Mouse (Mus musculus): ENCODE measurements around the gene N4bp3.
A peak's percentile ranks its signal among the peaks of the same experiment; 100 is the strongest.
"Not testable (repeated sequence)": the region's sequence is repeated elsewhere in the genome, so short reads cannot be mapped to it uniquely, and the experiment has no call there.

N4bp3 gene

DNA sequence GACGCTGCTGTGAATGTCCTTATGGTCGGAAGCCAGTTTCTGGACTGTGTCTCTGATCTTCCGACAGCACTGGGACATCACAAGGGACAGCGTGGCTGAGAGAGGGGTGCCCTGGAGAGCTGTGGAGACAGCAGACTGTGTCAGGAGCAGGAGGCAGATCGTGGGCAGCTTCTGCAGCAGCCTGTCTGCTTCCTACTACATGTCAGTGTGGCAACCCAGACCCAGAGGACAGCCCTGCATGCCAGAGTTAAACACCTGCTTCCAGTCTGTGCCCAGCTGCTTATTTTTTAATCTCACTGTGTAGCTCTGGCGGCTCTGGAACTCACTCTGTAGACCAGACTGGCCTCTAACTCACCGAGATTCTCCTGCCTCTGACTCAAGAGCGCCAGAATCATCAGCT, 22.7 kb downstream of the N4bp3 start:
- DNase-seq (ENCODE audit: low read depth), result no peak

DNA sequence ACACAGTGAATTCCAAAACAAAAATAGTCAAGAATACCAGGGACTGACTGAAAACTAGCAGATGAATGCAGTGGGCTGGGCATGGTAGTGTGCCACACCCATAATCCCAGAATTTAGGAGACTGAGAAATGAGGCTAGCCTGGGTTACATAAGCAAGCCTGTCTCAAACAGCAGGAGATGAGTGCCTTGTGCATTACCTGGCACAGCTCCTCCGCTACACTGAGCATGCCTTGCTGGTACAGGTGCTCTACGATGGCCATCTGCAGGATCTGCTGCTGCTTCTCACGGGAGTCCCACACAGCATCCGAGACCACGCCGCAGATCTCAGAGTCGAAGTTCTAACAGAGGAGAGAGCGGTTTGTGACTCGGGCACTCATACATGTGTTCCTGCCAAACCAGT, 23.2 kb downstream of the N4bp3 start:
- no peak for DNase-seq (ENCODE audit: low read depth)

DNA sequence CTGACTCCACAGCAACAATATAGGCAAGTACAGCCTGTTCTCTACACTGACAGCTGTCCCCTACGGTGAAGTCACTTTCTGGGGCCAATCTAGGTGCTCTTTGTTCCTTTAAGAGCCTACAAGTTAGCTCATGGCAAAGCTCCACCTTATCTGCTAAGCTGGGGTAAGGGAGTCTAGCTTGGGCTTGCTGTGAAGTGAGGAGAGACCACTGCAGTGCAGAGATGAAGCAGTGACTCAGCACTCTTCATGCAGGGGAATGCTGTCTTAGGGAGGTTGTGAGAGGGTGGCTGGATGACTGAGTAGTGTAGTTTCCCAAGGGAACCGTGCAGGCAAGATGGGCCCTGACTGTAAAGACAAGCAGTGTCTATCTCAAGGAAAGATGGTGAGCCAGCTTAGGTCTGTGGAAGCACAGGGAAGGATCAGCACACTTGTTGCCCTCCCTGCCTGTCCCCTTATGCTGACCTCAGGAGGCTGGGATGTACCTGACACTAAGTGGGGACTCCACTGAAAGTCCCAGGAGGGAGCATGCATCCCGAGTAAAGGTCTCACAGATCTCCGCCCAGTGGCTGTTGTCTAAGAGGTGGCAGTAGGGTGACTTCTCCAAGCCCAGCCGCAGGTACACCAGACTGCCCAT, 25.3 kb downstream of the N4bp3 start:
- DNase-seq (ENCODE audit: low read depth), result no peak

DNA sequence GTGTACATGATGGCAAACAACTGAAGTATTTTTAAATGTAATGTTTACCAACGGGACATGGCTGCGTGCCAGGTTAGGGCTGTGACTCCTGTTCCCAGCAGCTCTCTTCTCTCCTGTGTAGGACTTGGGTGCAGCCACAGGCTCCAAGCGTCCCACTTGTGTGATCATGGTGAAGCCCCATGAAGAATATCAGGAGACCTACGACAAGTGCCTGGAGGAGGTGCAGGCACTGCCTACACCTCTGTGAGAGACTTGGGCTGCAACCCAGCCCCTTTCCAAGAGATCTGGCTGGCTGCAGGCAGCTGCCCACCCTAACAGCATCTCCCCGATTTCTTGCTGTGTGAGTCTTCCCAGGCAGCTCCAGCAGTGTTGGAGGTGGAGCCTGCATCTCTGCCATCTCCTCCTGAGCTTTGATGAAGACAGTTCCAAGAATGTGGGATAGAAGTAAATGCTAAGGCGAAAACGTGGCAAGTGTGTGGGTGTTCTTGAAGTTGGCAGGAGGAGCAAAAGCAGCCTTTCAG, 27.6 kb downstream of the N4bp3 start:
- no peak for DNase-seq (ENCODE audit: low read depth)

DNA sequence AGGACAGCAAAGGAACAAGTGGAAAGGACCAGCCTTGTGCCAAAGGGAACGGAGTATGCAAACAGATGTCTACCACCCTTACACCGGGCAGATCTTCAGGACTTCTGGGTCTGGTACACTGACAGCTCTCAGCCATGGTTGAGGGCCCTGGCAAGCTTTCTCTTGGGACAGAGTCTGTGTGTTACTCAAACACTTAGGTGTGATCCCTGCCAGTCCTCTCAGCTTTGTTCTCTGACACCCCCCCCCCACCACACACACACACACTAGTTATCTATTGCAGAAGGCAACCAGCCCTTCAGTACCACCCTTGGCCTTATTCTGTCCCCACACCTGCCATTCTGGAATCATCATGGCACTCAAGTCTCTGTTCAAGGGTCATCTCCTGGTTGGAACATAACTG, 28.9 kb downstream of the N4bp3 start:
- no peak for DNase-seq (ENCODE audit: low read depth)

DNA sequence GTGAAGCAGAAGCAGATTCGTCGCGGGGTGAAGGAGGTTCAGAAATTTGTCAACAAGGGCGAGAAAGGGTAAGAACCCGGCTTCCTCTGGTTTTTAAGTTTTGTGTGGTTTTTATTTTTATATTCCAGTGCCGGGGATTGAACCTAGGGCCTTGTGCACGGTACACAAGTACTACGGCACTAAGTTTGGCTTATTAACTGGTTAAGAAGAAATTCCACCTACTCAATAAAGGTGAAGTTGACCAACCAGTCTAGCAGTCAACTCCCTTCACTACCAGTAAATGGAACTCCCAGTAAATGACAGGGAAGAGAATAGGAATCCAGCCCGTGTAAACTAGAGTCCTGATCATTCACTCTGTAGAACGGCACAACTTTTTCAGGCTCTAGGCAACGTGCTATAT, 30.6 kb downstream of the N4bp3 start:
- no peak for DNase-seq (ENCODE audit: low read depth)

DNA sequence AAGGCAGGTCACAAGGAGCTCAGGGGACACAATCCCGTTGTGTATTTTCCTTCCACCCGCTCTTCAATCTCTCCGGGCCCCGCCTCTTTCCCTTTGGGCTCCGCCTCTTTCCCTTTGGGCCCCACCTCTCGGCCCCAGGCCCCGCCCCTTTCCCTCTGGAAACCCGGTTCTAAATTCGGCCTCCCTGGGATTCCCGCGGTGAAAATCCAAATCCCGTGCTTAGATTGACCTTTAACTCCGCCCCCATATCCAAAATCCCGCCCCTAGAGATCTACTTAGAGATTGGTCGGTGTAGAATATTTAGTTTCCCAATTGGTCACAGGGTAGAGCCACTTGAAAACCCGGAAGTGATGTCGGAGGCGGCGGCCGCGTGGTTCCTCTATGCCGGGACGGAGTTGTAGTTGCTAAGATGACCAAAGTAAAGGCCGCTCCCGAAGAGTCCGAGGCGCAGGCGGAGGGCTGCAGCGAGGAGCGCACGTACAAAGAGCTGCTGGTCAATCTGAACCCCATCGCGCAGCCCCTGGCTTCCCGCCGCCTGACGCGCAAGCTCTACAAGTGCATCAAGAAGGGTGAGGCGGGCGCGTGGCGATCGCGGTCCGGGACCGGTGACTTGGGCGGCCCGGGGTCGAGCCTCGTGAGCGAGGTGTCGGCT, 31.1 kb downstream of the N4bp3 start, which contains the start of gene Nhp2:
TSS of gene Nhp2 (plus strand) at position 327 of the 652 bp plus-strand sequence.
- peak; percentile 93 for DNase-seq (ENCODE audit: low read depth)

DNA sequence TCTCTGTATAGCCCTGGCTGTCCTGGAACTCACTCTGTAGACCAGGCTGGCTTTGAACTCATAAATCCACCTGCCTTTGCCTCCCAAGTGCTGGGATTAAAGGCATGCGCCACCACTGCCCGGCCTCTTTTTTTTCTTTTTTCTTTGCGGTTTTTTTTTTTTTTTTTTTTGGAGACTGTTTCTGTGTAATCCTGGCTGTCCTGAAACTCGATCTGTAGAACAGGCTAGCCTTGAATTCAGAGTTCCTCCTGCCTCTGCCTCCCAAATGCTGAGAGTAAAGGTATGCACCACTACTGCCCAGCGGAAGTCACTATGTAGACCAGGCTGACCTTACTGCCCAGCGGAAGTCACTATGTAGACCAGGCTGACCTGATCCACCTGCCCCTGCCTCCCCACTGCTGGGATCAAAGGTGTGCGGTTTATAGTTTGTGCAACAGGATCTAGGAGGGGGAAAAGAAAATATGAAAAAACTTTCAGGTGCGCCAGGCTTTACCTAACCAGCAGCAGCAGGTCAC, 31.7 kb downstream of the N4bp3 start:
- no peak for DNase-seq (ENCODE audit: low read depth)

DNA sequence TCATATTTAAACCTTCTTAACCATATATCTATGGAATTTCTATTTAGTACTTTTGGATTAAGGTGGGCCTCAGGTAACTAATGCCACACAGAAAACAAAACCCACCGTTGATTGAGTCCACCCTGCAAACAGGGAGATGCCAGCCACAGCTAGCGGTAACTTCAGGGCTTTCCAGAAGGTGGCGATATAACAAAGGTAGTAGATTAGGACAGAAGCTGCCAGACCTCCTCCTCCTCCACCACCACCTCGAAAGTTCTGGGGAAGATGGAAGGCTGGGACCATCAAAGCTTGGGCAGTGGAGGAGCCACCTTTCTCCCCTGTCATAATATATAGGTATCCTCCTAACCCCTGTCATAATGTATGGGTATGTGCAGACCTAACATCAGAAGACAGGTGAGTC, 32.9 kb downstream of the N4bp3 start:
- DNase-seq (ENCODE audit: low read depth), result peak; percentile 87

DNA sequence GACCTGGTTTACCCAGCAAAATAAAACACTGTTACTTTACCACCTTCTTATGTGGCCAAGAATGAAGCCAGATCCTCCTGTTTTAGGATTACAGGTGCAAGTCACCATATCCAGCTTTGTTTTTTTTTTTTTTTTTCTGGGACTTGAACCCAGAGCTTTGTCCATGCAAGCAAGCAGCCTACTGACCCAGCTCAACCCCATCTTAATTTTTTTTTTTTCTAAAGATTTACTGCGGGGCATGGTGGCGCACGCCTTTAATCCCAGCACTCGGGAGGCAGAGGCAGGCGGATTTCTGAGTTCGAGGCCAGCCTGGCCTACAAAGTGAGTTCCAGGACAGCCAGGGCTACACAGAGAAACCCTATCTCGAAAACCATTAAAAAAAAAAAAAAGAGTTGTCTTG, 34.5 kb downstream of the N4bp3 start:
- DNase-seq (ENCODE audit: low read depth), result not testable (repeated sequence)

DNA sequence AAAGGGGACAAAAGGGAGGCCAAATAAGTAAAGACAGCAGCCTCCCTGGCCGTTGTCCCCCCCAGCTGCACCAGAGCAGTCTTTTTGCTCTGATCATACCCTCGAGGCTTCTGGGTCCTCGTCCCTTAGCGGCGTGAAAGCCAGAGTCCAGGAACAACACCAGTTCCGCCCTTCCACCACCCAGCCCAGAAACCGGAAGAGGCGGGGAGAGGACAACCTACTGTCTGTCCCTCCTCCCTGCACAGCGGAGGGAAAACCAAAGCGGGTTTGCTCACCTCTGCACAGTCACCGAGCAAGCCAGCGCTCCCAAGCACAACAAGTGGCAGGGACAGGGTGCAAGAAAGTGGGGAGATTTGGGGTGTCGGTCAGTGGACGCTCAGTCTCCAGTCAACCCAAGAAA, 35.0 kb downstream of the N4bp3 start:
- DNase-seq (ENCODE audit: low read depth), result peak; percentile 78

DNA sequence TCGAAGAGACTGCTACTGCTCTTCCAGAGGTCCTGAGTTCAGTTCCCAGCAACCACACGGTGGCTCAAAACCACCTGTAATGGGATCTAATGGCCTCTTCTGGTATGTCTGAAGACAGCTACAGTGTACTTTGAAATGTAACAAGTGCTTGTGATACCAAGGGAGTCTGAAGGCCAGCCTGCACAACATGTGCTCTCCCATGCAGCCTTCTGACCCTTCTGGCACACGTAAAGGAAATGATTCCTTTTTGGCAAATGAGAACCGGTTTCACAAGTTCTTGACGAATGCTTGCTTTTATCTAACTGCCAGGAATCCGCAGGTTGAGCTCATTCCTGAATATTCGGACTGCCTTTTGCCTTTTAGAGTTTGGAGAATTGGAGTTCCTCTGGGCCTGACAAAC, 35.5 kb downstream of the N4bp3 start:
- DNase-seq (ENCODE audit: low read depth), result no peak

DNA sequence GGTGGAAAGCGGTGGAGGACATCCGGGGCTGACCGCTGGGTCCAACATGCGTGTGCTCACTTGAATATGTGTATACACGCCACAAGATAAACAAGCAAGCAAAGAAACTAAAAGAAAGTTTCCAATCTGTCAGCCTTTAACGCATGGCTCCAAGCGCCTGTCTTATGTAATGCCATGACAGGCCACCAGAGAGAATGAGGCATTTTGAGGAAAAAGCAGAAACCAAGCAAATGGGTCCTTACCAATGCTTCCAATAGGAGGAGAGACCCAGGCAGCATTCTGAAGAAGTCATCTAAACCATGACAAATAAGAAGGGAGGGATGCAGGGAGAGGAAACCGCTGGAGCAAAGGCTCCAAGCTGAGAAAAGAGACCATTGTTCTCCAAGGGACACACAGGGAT, 36.4 kb downstream of the N4bp3 start:
- DNase-seq (ENCODE audit: low read depth), result no peak

DNA sequence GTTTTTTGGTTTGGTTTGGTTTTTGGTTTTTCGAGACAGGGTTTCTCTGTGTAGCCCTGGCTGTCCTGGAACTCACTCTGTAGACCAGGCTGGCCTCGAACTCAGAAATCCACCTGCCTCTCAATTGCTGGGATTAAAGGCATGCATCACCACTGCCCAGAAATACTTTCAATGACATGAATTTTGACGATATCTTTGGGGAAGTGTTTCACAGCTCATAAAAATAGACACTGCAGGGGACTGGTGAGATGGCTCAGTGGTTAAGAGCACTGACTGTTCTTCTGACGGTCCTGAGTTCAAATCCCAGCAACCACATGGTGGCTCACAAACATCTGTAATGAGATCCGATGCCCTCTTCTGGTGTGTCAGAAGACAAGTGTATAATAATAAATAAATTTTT, 40.7 kb downstream of the N4bp3 start:
- not testable (repeated sequence) for DNase-seq (ENCODE audit: low read depth)

DNA sequence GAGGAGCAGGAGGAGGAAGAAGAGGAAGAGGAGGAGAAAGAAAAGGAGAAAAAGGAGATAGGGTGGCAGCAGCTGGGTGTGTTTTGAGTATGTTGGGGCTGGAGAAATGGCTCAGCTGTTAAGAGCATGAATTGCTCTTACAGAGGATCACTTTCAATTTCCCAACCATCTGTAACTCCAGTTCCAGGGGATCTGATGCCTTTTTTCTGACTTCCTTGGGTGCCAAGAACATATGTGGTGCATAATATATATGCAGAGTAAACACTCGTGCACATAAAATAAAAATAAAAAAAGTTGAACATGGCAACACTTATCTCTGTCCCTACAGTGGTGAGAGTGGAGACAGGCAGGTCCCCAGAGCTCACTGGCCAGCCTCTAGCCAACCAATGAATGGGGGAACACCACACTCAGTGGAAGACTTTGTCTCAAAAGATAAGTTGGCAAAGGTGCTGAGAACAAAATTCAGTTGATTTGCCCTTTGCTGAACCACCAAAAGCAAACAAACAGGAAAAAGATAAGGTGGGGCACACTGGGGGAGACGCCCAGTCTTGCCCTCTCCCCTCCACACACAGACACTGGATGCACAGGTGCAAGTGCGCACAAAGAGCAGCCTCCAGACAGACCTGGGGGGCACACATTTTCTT, 41.3 kb downstream of the N4bp3 start:
- DNase-seq (ENCODE audit: low read depth), result peak; percentile 19

DNA sequence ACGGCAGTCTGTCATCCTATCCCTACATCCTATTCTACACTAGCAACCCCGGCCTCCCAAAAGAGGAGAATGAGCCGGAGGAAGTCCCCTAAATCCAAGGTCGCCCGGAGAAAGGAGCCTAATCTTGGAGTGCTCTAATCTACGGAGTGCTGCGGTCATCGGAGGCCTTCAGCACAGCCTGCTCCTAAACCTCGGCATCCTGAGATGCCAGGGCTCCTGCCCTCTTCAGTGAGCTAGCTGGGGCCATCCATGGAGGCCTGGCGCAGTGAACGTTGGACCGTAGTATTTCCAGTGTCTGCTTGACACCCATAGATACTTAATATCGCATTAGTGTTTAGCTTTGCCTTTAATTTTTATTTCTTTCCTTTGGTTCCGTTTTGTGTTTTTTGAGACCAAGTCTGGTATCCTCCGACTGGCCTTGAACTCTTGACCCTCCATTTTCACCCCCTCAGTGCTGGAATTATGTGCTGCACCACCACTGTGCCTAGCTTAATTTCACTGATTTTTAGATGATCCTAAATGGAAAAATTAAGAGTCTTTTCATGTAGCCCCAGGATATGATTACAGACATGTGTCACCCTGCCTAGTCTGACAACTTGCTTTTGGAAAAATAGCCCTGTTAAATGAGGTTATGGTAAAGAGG, 43.4 kb downstream of the N4bp3 start:
- DNase-seq (ENCODE audit: low read depth), result no peak

DNA sequence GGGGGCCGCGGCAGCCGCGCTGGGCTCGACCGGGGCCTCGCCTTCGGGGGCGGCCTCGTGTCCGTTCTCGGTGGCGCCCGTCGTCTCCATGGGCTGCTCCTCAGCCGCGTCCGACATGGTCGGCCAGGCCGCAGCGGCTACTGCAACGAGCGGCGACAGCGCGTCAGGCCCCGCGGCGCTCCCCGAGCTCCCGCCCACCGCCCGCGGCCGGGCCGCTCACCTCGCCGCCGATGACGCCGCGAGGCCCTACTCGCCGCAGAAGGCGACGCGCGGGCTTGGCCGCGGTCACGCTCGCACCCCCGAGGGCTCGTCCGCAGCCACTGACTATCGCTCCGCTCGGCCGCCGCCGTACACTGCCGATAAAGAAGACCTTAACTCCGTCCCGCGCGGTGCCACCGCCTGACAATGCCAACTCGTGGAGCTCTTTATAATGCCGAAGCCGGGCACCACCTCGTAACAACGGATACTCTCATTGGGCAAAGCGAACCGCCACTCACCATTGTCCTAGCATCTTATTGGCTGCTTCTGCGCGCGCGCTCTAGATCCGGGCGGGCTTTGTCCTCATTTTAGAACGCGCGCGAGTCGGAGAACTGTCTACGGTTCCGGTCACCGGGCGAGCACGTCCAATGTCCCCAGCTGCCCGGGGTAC, 44.1 kb downstream of the N4bp3 start, which contains the start of gene Hnrnpab:
TSS of gene Hnrnpab (minus strand) at position 401 of the 649 bp plus-strand sequence.
- peak; percentile 98 for DNase-seq (ENCODE audit: low read depth)

DNA sequence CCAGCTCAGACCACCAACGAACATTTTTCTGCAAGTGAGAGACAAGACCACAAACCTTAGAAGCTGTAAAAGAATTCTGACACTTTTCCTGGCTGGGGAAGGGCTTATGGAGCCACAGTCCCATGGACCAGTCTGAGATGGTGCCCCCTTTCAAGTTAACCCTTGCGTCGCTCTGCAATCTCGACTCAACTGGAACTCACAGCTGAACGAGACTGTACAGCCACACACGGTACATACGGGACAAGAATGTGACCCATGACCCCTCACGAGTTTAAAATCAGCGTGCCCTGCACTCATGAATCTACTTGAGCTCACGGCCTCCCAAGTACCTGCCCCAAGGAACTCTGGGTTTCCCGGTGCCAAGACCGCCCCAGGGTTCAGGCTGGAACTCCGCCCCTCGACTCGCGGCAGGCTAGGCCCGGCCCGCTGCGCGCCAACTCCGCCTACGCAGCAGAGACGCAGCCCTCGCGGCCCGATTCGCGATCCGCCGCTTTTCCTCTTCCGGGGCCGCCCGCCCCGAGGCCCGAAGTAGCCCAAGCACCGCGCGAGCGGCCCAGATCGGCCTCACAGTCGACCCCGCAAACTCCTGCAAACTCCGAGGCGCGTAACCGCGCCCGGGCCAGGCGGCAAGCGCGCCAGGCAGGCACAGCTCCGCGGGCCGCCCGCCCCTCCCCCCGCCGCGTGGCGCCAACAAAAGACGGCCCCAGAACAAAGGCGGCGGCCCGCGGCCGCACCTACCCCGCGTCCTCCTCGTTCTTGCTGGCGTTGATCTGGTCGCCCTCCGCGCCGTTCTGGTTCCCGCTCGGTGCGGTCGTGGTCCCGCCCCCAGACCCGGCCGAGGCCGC, 44.8 kb downstream of the N4bp3 start:
- DNase-seq (ENCODE audit: low read depth), result peak; percentile 89

DNA sequence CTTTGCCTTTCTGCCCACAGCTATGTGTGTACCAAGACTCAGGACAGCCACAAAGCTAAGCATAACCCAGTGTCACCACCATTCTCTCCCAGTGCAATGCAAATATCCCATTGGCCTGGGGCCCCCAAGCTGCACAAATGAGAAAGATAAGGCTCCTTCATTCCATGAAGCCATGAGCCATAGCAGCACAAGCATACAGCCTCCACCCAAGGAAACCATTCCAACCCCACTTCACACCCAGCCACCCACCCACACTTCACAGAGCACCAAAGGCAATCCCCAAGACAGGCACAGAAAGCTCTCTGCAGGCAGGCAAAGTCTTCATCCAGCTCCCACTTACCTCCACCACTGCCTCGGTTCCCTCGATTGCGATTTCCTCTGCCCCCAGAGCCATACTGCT, 48.4 kb downstream of the N4bp3 start:
- no peak for DNase-seq (ENCODE audit: low read depth)

DNA sequence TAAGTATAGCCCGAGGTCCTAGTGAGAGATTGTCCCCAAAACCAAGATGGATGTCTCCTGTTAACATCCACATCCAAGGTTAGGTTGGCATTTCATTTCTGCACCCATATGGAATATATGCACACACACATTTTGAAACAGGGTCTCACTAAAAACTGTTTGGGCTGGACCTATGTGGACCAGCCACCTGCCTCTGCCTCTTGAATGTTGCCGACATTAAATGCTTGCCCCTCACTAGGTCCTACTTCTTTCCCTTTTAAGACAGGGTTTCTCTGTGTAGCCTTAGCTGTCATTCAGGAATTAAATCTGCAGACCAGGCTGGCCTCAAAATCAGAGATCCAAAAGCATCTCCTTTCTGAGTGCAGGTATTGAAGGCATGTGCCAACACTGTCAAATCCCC, 53.1 kb downstream of the N4bp3 start:
- DNase-seq (ENCODE audit: low read depth), result no peak
